Mouse (Mus musculus) right cerebral cortex, postnatal 25 days (tissue): Measurements from ENCODE around the gene Tmem178.

Experiments used
- DNase-seq: peaks from one replicate; pipeline ENCODE4 v3.0.0; 2022

The Tmem178 gene

GRCm38 (mm10) chr17:80944530-80945198, at the start of gene Tmem178:
Tmem178 (plus strand) TSS chr17:80944632.
- DNase-seq = peak; percentile 47

GRCm38 (mm10) chr17:80896481-80896880, 48.0 kb upstream of the Tmem178 start:
- no peak for DNase-seq

- DNase-seq = no peak
Measured at GRCm38 (mm10) chr17:80897709-80898440, 46.6 kb upstream of the Tmem178 start.

- DNase-seq = no peak
Measured at GRCm38 (mm10) chr17:80899513-80900199, 44.8 kb upstream of the Tmem178 start.

- DNase-seq = no peak
Measured at GRCm38 (mm10) chr17:80900200-80900520, 44.3 kb upstream of the Tmem178 start.

- DNase-seq = no peak
Measured at GRCm38 (mm10) chr17:80901885-80902284, 42.5 kb upstream of the Tmem178 start.

GRCm38 (mm10) chr17:80903121-80903875, 41.1 kb upstream of the Tmem178 start:
- DNase-seq = no peak

- no peak for DNase-seq
Measured at GRCm38 (mm10) chr17:80904061-80904460, 40.4 kb upstream of the Tmem178 start.

- DNase-seq = no peak
Measured at GRCm38 (mm10) chr17:80915666-80916065, 28.8 kb upstream of the Tmem178 start.

GRCm38 (mm10) chr17:80919261-80919660, 25.2 kb upstream of the Tmem178 start:
- DNase-seq = no peak

GRCm38 (mm10) chr17:80921286-80922134, 22.9 kb upstream of the Tmem178 start:
- DNase-seq = no peak

- no peak for DNase-seq
Measured at GRCm38 (mm10) chr17:80925554-80925953, 18.9 kb upstream of the Tmem178 start.

- DNase-seq = no peak
Measured at GRCm38 (mm10) chr17:80927151-80927550, 17.3 kb upstream of the Tmem178 start.

GRCm38 (mm10) chr17:80932716-80933115, 11.7 kb upstream of the Tmem178 start:
- no peak for DNase-seq

- DNase-seq = no peak
Measured at GRCm38 (mm10) chr17:80933401-80934029, 10.9 kb upstream of the Tmem178 start.

- no peak for DNase-seq
Measured at GRCm38 (mm10) chr17:80935807-80936519, 8.5 kb upstream of the Tmem178 start.

GRCm38 (mm10) chr17:80936521-80936920, 7.9 kb upstream of the Tmem178 start:
- DNase-seq = no peak

GRCm38 (mm10) chr17:80939833-80940232, 4.6 kb upstream of the Tmem178 start:
- DNase-seq = no peak

GRCm38 (mm10) chr17:80941857-80942256, 2.6 kb upstream of the Tmem178 start:
- DNase-seq = no peak

GRCm38 (mm10) chr17:80943835-80944529, 450 bp upstream of the Tmem178 start:
- no peak for DNase-seq
